8 mouse cellular contexts compared by ENCODE assay signal in the genomic region with DNA sequence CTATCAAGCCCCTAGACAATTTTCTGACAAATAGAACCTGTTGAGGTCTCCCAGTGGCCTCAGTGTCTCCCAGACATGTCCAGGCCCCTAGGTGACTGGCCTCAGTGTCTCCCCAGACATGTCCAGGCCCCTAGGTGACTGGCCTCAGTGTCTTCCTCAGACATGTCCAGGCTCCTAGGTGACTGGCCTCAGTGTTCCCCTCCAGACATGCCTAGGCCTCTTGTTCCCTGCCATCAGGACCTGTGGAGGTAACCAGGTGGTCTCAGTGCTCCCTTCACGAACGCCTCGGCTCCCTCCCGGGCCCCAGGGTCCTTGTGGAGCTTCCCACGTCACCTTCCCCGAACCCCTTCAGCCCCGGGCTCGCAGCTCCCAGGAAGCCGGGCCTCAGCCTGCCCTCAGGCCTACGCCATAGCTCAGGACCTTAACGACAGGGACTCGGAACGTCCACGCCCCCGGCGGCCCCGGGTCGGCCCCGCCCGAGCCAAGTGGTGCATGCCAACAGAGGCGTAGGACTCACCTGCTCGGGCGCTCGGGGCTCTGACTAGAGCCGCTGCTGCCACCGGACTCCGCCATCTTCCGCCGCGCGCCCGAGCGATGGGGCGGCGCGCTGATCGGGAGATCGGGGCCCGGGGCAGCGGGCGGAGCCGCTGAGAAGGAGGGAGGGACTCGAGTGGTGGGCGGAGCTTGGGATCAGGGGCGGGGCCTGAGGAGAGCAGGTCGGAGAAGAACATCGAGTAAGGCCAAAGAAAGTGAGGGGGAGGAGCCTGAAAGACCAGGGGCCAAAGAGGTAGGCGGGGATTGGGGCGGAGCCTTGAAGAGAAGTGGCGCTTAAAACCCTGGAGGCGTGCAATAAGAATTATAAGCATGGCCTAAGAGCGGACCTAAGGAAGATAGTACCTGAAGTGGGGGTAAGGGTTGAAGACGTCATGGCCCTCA. TPM values are rescaled to one million over a fixed set of nuclear protein-coding genes. Genes with fewer than 3 reads are reported as not detected.
DNase-seq lines count a peak whose midpoint lies in the region; ATAC-seq and TF ChIP-seq lines count a peak whose summit lies in the region.

A gene (minus strand): TSS at position 636 of the 936 bp plus-strand sequence.

- no peak for TF ChIP-seq EP300 in MEL (IDR thresholded peaks at IDR 0.05; ENCODE audit: low read depth in 1 of 2, low read length in 2 of 2)

- peak within 1 kb of the TSS; percentile 64 for H3K4me2 ChIP-seq in forebrain, postnatal 0 days (ENCODE audit: low read depth)
- peak within 1 kb of the TSS; percentile 62 for H3K4me2 ChIP-seq in lung, embryonic 15.5 days

- H3K36me3 ChIP-seq in MEL (ENCODE audit: control insufficient read depth in 1 of 2, insufficient read depth in 2 of 2, low read length in 2 of 2) = peaks cover 0 to 8% of the 10 kb centered on the region in 2 experiments; a peak in 2 of 4 replicates
- no peaks in the 10 kb centered on the region; the same call in 1 of the 2 replicates for H3K36me3 ChIP-seq in forebrain, postnatal 0 days (ENCODE audit: insufficient read depth)
- no peaks in the 10 kb centered on the region for H3K36me3 ChIP-seq in lung, embryonic 15.5 days

- peak within 1 kb of the TSS; percentile 43 for H3K27ac ChIP-seq in MEL (ENCODE audit: control insufficient read depth, low read depth, low read length)
- H3K27ac ChIP-seq in cerebellum, adult 2 months (ENCODE audit: insufficient read depth, low read length) = peak within 1 kb of the TSS; percentile 75
- H3K27ac ChIP-seq in forebrain, postnatal 0 days (ENCODE audit: low read depth, low read length) = peak within 1 kb of the TSS; percentile 47
- peak within 1 kb of the TSS; percentile 77 for H3K27ac ChIP-seq in lung, embryonic 15.5 days

- TF ChIP-seq POLR2A in MEL (IDR thresholded peaks at IDR 0.05; ENCODE audit: control insufficient read depth in 1 of 2, insufficient read depth in 1 of 2, low read depth in 1 of 2, low read length in 2 of 2, poor library complexity in 1 of 2) = peak; percentile 71 to 77
- TF ChIP-seq POLR2A in cerebellum, adult 2 months (IDR thresholded peaks at IDR 0.05; ENCODE audit: borderline replicate concordance, insufficient read depth, low read length) = peak; percentile 51; the same call in 1 of the 2 replicates

- peak within 1 kb of the TSS; percentile 79 to 80 for H3K4me3 ChIP-seq in MEL (ENCODE audit: control insufficient read depth in 1 of 2, insufficient read depth in 1 of 2, low read depth in 2 of 2, low read length in 2 of 2)
- H3K4me3 ChIP-seq in cerebellum, adult 2 months (replicated peaks; ENCODE audit: insufficient read depth, low read depth, low read length) = peak within 1 kb of the TSS; percentile 78
- peak within 1 kb of the TSS; percentile 69 for H3K4me3 ChIP-seq in forebrain, postnatal 0 days (ENCODE audit: low read depth, low read length)
- peak within 1 kb of the TSS; percentile 74 for H3K4me3 ChIP-seq in lung, embryonic 15.5 days

- H3K27me3 ChIP-seq in MEL (ENCODE audit: control insufficient read depth in 1 of 2, insufficient read depth in 2 of 2, low read length in 2 of 2) = peaks cover 0 to 5% of the 10 kb centered on the region in 2 experiments; a peak in 1 of 4 replicates
- no peaks in the 10 kb centered on the region for H3K27me3 ChIP-seq in cerebellum, adult 2 months (ENCODE audit: control insufficient read depth, insufficient read depth, low read length)
- H3K27me3 ChIP-seq in forebrain, postnatal 0 days (ENCODE audit: insufficient read depth, low read length) = no peaks in the 10 kb centered on the region; the same call in 1 of the 2 replicates
- 0 out of 2 replicates have a peak, but pooled peaks cover 3% of the 10 kb centered on the region for H3K27me3 ChIP-seq in lung, embryonic 15.5 days

- no peak for TF ChIP-seq CTCF in MEL (IDR thresholded peaks at IDR 0.05 in 2 of 3, conservative IDR thresholded peaks at IDR 0.05 in 1 of 3; ENCODE audit: control insufficient read depth in 1 of 3, insufficient read depth in 1 of 3, low read depth in 2 of 3, low read length in 3 of 3, poor library complexity in 1 of 3, severe bottlenecking in 1 of 3)
- no peak for TF ChIP-seq CTCF in cerebellum, adult 2 months (IDR thresholded peaks at IDR 0.05; ENCODE audit: borderline replicate concordance, insufficient read depth, low read depth, low read length)
- no peak for TF ChIP-seq CTCF in forebrain, postnatal 0 days (IDR thresholded peaks at IDR 0.05; ENCODE audit: low read depth)

- H3K9ac ChIP-seq in MEL (ENCODE audit: control insufficient read depth, low read depth, low read length, poor library complexity, severe bottlenecking) = peak within 1 kb of the TSS; percentile 96
- H3K9ac ChIP-seq in forebrain, postnatal 0 days = peak within 1 kb of the TSS; percentile 87
- peak within 1 kb of the TSS; percentile 79 for H3K9ac ChIP-seq in lung, embryonic 15.5 days

- no peak for TF ChIP-seq RAD21 in MEL (IDR thresholded peaks at IDR 0.05; ENCODE audit: low read depth, low read length)

- H3K79me2 ChIP-seq in MEL (ENCODE audit: control insufficient read depth, insufficient read depth, low read length, poor library complexity) = peaks cover 10% of the 10 kb centered on the region

- DNase-seq in MEL (ENCODE audit: low read depth, low spot score) = peak; percentile 99
- DNase-seq in cerebellum, adult 2 months = peak; percentile 95 to 97
- DNase-seq in forebrain, postnatal 0 days = peak; percentile 87
- DNase-seq in heart, postnatal 4 days = peak; percentile 97
- peak; percentile 87 to 89 for DNase-seq in layer of hippocampus, adult 8-10 months (ENCODE audit: low spot score in 2 of 2)
- peak; percentile 92 for DNase-seq in ovary, adult 18-20 months (ENCODE audit: low spot score)
- peak; percentile 88 for DNase-seq in thymus, postnatal 0 days (ENCODE audit: low spot score)

- no peaks in the 10 kb centered on the region for H3K9me3 ChIP-seq in MEL (replicated peaks; ENCODE audit: insufficient read depth, low read length)
- H3K9me3 ChIP-seq in forebrain, postnatal 0 days (ENCODE audit: low read length) = no peaks in the 10 kb centered on the region
- no peaks in the 10 kb centered on the region for H3K9me3 ChIP-seq in lung, embryonic 15.5 days

- peaks cover 4 to 19% of the 10 kb centered on the region in 2 experiments for H3K4me1 ChIP-seq in MEL (ENCODE audit: control insufficient read depth in 1 of 2, insufficient read depth in 2 of 2, low read length in 2 of 2)
- H3K4me1 ChIP-seq in cerebellum, adult 2 months (ENCODE audit: control insufficient read depth, insufficient read depth, low read length) = peaks cover 19% of the 10 kb centered on the region
- peaks cover 6% of the 10 kb centered on the region; the same call in 1 of the 2 replicates for H3K4me1 ChIP-seq in forebrain, postnatal 0 days (ENCODE audit: insufficient read depth)
- peaks cover 21% of the 10 kb centered on the region for H3K4me1 ChIP-seq in lung, embryonic 15.5 days

- peak; percentile 89 for ATAC-seq in forebrain, postnatal 0 days
- peak; percentile 91 for ATAC-seq in lung, embryonic 15.5 days (ENCODE audit: borderline replicate concordance, extremely low read depth, low FRiP score, low TSS enrichment)

- under 1% methylated on average over 53 of the region's 53 CpGs for WGBS in cerebellum, adult 2 months
- WGBS in forebrain, postnatal 0 days = 3% methylated on average over 53 of the region's 53 CpGs
- WGBS in lung, embryonic 15.5 days = under 1% methylated on average over 53 of the region's 53 CpGs

TF ChIP-seq in MEL, 35 proteins besides CTCF, POLR2A, EP300 and RAD21:
- TF ChIP-seq GABPA (IDR thresholded peaks at IDR 0.05; ENCODE audit: low read depth, low read length) (no peak), NELFE (IDR thresholded peaks at IDR 0.05; ENCODE audit: low read depth, low read length) (peak; percentile 40), ZMIZ1 (IDR thresholded peaks at IDR 0.05; ENCODE audit: low read depth, low read length) (no peak), MAX (IDR thresholded peaks at IDR 0.05; ENCODE audit: low read length) (0 out of 2 replicates have a peak, but pooled peaks have one; percentile 21), TBP (IDR thresholded peaks at IDR 0.05; ENCODE audit: low read depth, low read length) (peak; percentile 71), POLR2AphosphoS2 (IDR thresholded peaks at IDR 0.05; ENCODE audit: low read length) (0 out of 2 replicates have a peak, but pooled peaks have one; percentile 16), MXI1 (IDR thresholded peaks at IDR 0.05; ENCODE audit: low read depth, low read length) (peak; percentile 55; the same call in 1 of the 2 replicates), UBTF (IDR thresholded peaks at IDR 0.05; ENCODE audit: borderline replicate concordance, insufficient read depth, low read depth, low read length) (peak; percentile 40; the same call in 1 of the 2 replicates), SIN3A (IDR thresholded peaks at IDR 0.05; ENCODE audit: low read length) (peak; percentile 64; the same call in 1 of the 2 replicates), JUND (IDR thresholded peaks at IDR 0.05; ENCODE audit: low read depth, low read length) (no peak)

RNA-seq across cellular contexts. Expression of the gene that starts here (rescaled TPM):
- 7.6 and 8.0 TPM in 2 replicates for total RNA-seq in MEL (2012; rRNA removed)
- polyA plus RNA-seq in MEL (2012; ENCODE audit: insufficient read depth in 1 of 2, insufficient read length in 2 of 2, low read depth in 1 of 2, low replicate concordance in 2 of 2, missing spikeins in 1 of 2) = 10 to 100 TPM in 1 of 2 experiments, not detected in 1; 11.4 TPM
- 62.4 and 68.5 TPM in 2 replicates for polyA plus RNA-seq in cerebellum, adult 2 months (2012; rRNA removed)
- 29.9 and 34.8 TPM in 2 replicates for total RNA-seq in forebrain, postnatal 0 days (2014; rRNA removed)
- polyA plus RNA-seq in forebrain, postnatal 0 days (2015; fragmentation: Nextera tagmentation; extraction: Ambion mirVana) = 30.8 and 35.3 TPM in 2 replicates
- total RNA-seq in heart, postnatal 4 days (2021) = 1 to 10 TPM; 8.2 to 9.2 TPM
- 10 to 100 TPM; 48.4 to 56.6 (median 53.1) TPM for total RNA-seq in layer of hippocampus, adult 8-10 months (2022)
- 26.2 and 27.1 TPM in 2 replicates for polyA plus RNA-seq in lung, embryonic 15.5 days (2015; fragmentation: Nextera tagmentation; extraction: Ambion mirVana)
- polyA plus RNA-seq in thymus, postnatal 0 days (2015; fragmentation: Nextera tagmentation; extraction: Ambion mirVana) = 8.0 and 8.4 TPM in 2 replicates

Comparison
In these comparisons a context has a peak if more than half of its experiments do, and no peak if none do; other contexts are left out.
1. Peak in every context shown above with its lines: DNase-seq, ATAC-seq, H3K4me3 ChIP-seq and H3K27ac ChIP-seq.